Mouse (Mus musculus) thymus, adult 2 months (tissue): ENCODE results near the gene Rpn1.

ENCODE experiments used
- CTCF ChIP-seq: fragments of 200-500 bp; IDR thresholded peaks from 2 replicates; pipeline ENCODE4 v1.5.1; 2012; ENCODE audit warnings: mild to moderate bottlenecking, control low read depth, low read length, moderate library complexity, borderline replicate concordance; ENCODE audit not compliant: control insufficient read depth, poor library complexity, insufficient read depth; ENCODE audit errors: extremely low read depth
- POLR2A ChIP-seq: fragments of 200-500 bp; IDR thresholded peaks from 2 replicates; pipeline ENCODE4 v1.6.1; 2012; ENCODE audit warnings: mild to moderate bottlenecking, low read length, control low read depth, moderate library complexity; ENCODE audit not compliant: control insufficient read depth, poor library complexity, insufficient read depth; ENCODE audit errors: extremely low read depth

DNA sequence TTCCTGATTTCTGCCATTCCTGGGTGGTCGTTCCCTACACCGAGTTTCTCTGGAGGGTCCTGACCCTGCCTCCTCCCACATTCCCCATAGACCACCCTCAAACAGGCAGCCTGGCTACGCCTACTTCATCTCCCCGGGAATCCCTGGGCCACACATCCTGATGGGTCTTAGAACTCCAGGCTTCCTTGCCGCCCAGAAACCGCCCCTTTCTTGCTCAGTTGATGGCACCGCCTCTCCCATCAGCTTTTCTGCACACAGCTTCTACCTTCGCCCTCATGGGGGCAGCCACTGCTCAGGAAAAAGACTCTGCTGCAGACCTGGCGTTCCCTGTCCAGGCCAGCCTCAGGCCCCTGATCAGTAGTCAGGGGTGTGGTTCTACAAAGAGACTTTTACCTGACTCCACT lies 39.6 kb downstream of the Rpn1 start:
- TF ChIP-seq CTCF (no peak), POLR2A (no peak)
